Mouse (Mus musculus): ENCODE measurements at regions not wholly inside any gene's neighbourhood (a gene's known extent, or its start where the extent isn't known, plus 50 kb on each side); places are given as distances from the start of the nearest gene placed in this dataset.

DNA sequence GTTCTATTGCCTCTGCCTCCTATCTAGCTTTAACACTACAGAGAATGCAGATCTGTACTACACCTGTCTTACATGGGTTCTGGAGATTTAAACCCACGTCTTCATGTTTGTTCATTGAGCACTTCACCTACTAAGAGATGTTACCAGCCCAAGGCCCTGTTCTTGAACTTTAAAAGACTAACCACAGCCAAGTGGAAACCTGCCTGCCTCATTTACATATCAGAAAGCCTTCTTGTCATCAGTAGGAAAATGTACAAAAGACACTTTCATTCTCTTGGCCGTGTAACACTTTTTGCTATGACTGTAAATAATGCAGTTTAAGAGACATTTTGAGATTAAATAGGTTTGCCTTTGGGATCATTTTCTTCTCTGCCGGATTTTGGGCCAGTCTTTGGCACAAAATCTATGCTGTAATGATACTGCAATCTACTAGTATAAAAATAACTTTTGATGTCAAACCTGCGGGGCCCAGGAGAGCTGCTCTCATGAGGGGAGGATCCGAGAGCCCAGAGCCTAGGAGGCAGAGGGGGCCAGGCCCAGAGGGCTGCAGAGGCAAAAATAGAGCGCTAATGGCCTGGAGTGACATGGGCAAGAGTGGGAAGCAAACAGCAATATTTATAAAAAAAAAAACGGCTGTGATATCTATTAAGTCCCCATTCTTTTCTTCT is 318.4 kb upstream of the Myo3a start:
- Histone ChIP-seq H3K4me2 (replicated peaks) (peak overlapping the region; percentile 32; the same call in 1 of the 2 replicates), H3K9ac (no peak overlapping the region), H3K27me3 (ENCODE audit: control insufficient read depth, insufficient read depth, low read length) (no peaks in the 10 kb centered on the region), H3K4me3 (replicated peaks; ENCODE audit: low read length) (no peak overlapping the region), H3K9me3 (ENCODE audit: control insufficient read depth, low read length) (0 out of 2 replicates have a peak, but pooled peaks cover 5% of the 10 kb centered on the region), H3K36me3 (replicated peaks; ENCODE audit: control insufficient read depth, insufficient read depth) (no peaks in the 10 kb centered on the region), H3K27ac (no peak overlapping the region), H3K4me1 (replicated peaks; ENCODE audit: control insufficient read depth, insufficient read depth, low read length) (no peaks in the 10 kb centered on the region)
- ATAC-seq (ENCODE audit: low FRiP score) (no peak), DNase-seq (ENCODE audit: low spot score) (no peak)
- 83% methylated on average over 7 of the region's 7 CpGs for WGBS

DNA sequence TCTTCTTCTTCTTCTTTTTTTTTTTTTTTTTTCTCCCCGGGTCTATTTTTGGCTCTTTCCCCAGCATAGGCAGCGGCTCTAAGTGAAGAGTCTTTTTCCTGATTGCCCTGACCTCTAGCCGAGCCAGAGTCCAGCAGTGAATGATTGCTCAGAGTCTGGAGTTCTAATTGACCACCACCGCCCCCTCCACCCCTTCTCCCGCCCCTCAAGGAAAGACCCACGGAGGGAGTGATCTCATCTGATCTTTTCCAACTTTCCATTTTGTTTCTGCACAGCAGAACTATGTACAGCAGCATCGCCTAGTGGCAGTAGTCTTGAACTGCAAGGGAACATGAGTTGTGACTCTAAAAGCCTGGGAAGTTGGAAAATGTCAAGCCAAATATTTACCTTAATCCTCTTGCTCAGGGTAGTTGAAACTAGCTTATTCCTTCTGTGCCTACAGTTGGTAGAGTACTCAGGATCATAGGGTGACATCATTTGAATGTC is 317.8 kb upstream of the Myo3a start:
- DNase-seq (ENCODE audit: low spot score): peak; percentile 87
- no peaks in the 10 kb centered on the region for H3K36me3 ChIP-seq (replicated peaks; ENCODE audit: control insufficient read depth, insufficient read depth)
- H3K27me3 ChIP-seq (ENCODE audit: control insufficient read depth, insufficient read depth, low read length): no peaks in the 10 kb centered on the region
- 14% methylated on average over 7 of the region's 7 CpGs for WGBS
- H3K4me1 ChIP-seq (replicated peaks; ENCODE audit: control insufficient read depth, insufficient read depth, low read length): no peaks in the 10 kb centered on the region
- peak overlapping the region; percentile 32 for H3K4me2 ChIP-seq (replicated peaks)
- H3K9me3 ChIP-seq (ENCODE audit: control insufficient read depth, low read length): 0 out of 2 replicates have a peak, but pooled peaks cover 5% of the 10 kb centered on the region
- no peak overlapping the region for H3K4me3 ChIP-seq (replicated peaks; ENCODE audit: low read length)
- peak; percentile 59; the same call in 1 of the 2 replicates for ATAC-seq (ENCODE audit: low FRiP score)
- no peak overlapping the region for H3K9ac ChIP-seq
- H3K27ac ChIP-seq: no peak overlapping the region

DNA sequence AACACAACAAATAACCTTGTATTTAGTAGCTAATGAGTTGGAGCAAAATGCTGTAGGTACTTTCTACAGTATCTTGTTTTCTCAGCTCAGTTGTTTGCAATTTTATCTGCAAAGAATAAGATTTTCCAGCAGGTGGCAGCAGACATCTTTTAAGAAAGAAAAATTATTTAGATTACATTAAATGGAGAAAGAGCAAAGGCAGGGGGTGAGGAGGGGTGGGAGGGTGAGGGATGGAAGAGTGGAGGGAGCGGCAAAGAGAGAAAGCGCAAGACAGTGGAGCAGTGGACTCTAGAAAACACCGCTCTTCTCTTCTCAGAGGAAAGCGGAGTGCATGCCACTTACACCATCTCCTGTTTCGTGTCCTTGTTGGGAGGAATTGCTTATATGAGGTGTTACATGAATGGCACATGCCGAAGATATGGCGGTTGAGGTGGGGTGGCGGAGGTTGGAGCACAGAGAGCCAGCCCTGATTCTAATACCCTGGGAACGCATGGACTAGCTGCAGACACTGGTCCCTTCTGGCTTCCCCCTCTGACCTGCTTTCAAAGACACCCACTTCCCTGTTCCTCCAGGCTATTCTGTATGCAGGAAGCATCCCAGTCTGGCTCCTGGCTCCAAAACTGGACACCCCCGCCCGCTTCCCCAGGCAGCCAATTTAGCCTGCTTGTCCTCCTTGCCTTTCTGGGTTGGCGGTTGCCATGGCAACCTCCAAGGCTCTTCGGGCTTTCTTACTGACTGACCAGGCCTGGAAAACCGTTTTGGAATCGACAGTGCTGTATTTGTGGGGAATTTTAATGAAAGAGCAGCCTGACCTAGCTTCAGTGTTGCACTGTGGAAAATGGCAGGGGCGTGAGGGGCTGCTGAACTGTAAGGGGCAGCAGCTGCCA is 309.3 kb upstream of the Myo3a start:
- peak overlapping the region; percentile 99 for H3K27ac ChIP-seq
- DNase-seq (ENCODE audit: low spot score): peak; percentile 86

DNA sequence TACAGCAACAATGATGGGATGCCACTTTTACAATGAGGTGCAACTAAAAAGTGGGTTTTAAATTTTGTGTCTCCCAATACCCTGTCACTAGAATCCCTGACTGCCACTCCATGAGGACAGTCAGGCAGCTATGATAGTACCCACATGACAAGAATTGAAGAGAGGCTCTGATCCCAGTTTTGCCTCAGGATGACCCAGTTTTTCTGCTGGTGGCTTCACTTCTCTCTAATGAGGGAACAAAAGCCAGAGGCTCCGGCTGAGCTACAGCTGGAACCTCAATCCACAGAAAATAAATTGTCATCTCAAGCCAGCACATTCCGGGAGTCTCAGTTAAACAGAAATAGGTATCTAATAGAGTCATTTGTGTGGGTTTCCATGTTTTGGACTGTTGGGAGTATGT is 308.2 kb upstream of the Myo3a start:
- Histone ChIP-seq H3K27ac (peak overlapping the region; percentile 99), H3K4me2 (replicated peaks) (peak overlapping the region; percentile 70; the same call in 1 of the 2 replicates)
- peak; percentile 48 for DNase-seq (ENCODE audit: low spot score)

More for the DNA sequence above, 309.3 kb upstream of the Myo3a start:
- peak overlapping the region; percentile 36 for H3K4me3 ChIP-seq (replicated peaks; ENCODE audit: low read length)
- H3K4me1 ChIP-seq (replicated peaks; ENCODE audit: control insufficient read depth, insufficient read depth, low read length): peaks cover 21% of the 10 kb centered on the region
- 3% methylated on average over 16 of the region's 16 CpGs for WGBS
- H3K9me3 ChIP-seq (ENCODE audit: control insufficient read depth, low read length): no peaks in the 10 kb centered on the region
- peak; percentile 94 for ATAC-seq (ENCODE audit: low FRiP score)
- peak overlapping the region; percentile 70 for H3K4me2 ChIP-seq (replicated peaks)
- peak overlapping the region; percentile 68 for H3K9ac ChIP-seq
- H3K36me3 ChIP-seq (replicated peaks; ENCODE audit: control insufficient read depth, insufficient read depth): no peaks in the 10 kb centered on the region
- no peaks in the 10 kb centered on the region for H3K27me3 ChIP-seq (ENCODE audit: control insufficient read depth, insufficient read depth, low read length)

DNA sequence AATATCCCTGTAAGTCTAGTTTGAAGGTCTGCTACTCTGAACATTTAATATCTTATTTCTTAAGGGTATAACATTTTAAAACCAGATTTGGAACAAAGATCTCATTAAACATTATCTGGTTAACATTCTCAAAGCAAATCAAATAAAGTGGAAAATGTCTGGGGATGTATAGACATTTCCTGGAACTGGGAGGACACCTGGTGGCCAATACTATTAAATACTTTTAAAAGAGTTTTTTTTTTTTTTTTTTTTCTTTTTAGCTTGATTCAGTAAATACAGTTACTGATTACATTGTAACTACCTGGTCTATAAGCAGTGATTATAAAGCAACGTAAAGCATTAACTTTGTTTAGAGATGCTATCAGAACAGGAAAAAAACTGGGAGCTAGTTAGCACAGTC is 299.6 kb upstream of the Myo3a start:
- H3K27me3 ChIP-seq (ENCODE audit: control insufficient read depth, insufficient read depth, low read length): no peaks in the 10 kb centered on the region
- H3K36me3 ChIP-seq (replicated peaks; ENCODE audit: control insufficient read depth, insufficient read depth): no peaks in the 10 kb centered on the region
- WGBS: 36% methylated on average over 1 of the region's 1 CpGs
- H3K4me1 ChIP-seq (replicated peaks; ENCODE audit: control insufficient read depth, insufficient read depth, low read length): no peaks in the 10 kb centered on the region
- ATAC-seq (ENCODE audit: low FRiP score) (no peak), DNase-seq (ENCODE audit: low spot score) (peak; percentile 66)
- H3K4me3 ChIP-seq (replicated peaks; ENCODE audit: low read length): no peak overlapping the region
- no peak overlapping the region for H3K9ac ChIP-seq
- H3K4me2 ChIP-seq (replicated peaks): no peak overlapping the region
- no peak overlapping the region for H3K27ac ChIP-seq
- H3K9me3 ChIP-seq (ENCODE audit: control insufficient read depth, low read length): no peaks in the 10 kb centered on the region

More for the DNA sequence above, 308.2 kb upstream of the Myo3a start:
- Histone ChIP-seq H3K4me1 (replicated peaks; ENCODE audit: control insufficient read depth, insufficient read depth, low read length) (peaks cover 21% of the 10 kb centered on the region), H3K9me3 (ENCODE audit: control insufficient read depth, low read length) (no peaks in the 10 kb centered on the region), H3K27me3 (ENCODE audit: control insufficient read depth, insufficient read depth, low read length) (no peaks in the 10 kb centered on the region), H3K4me3 (replicated peaks; ENCODE audit: low read length) (no peak overlapping the region), H3K36me3 (replicated peaks; ENCODE audit: control insufficient read depth, insufficient read depth) (no peaks in the 10 kb centered on the region), H3K9ac (peak overlapping the region; percentile 68)
- WGBS: 9% methylated on average over 2 of the region's 2 CpGs
- no peak for ATAC-seq (ENCODE audit: low FRiP score)

DNA sequence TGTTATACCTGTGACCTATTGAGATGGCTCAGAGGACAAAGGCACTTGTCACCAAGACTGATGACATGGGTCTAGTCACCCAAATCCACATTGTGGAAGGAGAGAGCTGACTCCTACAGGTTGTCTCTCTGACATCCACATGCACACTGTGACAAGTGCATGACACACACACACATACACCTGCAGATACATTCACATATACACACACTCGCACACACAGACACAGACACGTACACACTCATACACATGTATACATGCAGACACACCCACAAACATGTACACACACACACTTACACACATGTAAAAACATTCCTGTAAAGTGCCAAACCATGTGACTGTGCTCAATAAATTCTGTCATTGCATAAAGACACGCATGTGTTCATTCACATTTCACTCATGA is 287.3 kb upstream of the Myo3a start:
- DNase-seq (ENCODE audit: low spot score) (peak; percentile 4), ATAC-seq (ENCODE audit: low FRiP score) (no peak; the same call in 1 of the 2 replicates)
- Histone ChIP-seq H3K4me3 (replicated peaks; ENCODE audit: low read length) (no peak overlapping the region), H3K27me3 (ENCODE audit: control insufficient read depth, insufficient read depth, low read length) (no peaks in the 10 kb centered on the region), H3K9ac (no peak overlapping the region), H3K36me3 (replicated peaks; ENCODE audit: control insufficient read depth, insufficient read depth) (no peaks in the 10 kb centered on the region), H3K4me1 (replicated peaks; ENCODE audit: control insufficient read depth, insufficient read depth, low read length) (no peaks in the 10 kb centered on the region), H3K4me2 (replicated peaks) (no peak overlapping the region), H3K27ac (no peak overlapping the region), H3K9me3 (ENCODE audit: control insufficient read depth, low read length) (no peaks in the 10 kb centered on the region)
- WGBS: 90% methylated on average over 3 of the region's 3 CpGs

DNA sequence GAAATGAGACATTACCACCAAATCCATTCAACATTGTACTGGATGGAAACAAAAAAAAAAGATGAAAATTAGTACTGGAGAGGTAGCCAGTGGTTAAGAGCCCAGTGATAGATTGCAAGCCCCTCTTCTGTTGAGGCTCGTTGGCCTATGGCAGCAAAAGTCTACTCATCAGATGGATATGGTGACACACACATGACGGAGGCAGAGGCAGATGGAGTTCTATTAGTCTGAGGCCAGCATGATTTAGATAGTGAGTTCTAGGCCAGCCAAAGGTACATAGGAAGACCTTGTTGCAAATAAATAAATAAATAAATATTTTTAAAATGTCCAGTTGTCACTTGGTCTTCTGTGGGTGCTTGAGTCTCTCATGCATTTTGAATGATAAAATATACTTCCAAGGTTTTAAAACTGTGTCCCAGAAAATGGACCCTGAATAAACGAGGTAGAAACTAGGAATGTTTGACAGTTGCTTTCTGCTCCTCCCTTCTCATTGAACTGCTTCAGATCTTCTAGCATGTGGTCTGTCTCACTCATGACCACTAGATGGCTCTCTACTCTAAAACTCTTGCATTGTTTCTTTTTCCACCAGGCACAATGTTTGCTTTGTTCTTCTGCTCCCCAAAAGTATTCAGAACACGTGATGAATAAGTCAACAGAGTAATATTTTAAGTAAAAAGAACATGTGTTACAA is 286.4 kb upstream of the Myo3a start:
- Histone ChIP-seq H3K9ac (no peak overlapping the region), H3K4me2 (replicated peaks) (no peak overlapping the region), H3K4me1 (replicated peaks; ENCODE audit: control insufficient read depth, insufficient read depth, low read length) (no peaks in the 10 kb centered on the region), H3K9me3 (ENCODE audit: control insufficient read depth, low read length) (no peaks in the 10 kb centered on the region), H3K27me3 (ENCODE audit: control insufficient read depth, insufficient read depth, low read length) (no peaks in the 10 kb centered on the region), H3K36me3 (replicated peaks; ENCODE audit: control insufficient read depth, insufficient read depth) (no peaks in the 10 kb centered on the region), H3K4me3 (replicated peaks; ENCODE audit: low read length) (no peak overlapping the region), H3K27ac (no peak overlapping the region)
- DNase-seq (ENCODE audit: low spot score) (peak; percentile 85), ATAC-seq (ENCODE audit: low FRiP score) (peak; percentile 82; the same call in 1 of the 2 replicates)
- 49% methylated on average over 4 of the region's 4 CpGs for WGBS

DNA sequence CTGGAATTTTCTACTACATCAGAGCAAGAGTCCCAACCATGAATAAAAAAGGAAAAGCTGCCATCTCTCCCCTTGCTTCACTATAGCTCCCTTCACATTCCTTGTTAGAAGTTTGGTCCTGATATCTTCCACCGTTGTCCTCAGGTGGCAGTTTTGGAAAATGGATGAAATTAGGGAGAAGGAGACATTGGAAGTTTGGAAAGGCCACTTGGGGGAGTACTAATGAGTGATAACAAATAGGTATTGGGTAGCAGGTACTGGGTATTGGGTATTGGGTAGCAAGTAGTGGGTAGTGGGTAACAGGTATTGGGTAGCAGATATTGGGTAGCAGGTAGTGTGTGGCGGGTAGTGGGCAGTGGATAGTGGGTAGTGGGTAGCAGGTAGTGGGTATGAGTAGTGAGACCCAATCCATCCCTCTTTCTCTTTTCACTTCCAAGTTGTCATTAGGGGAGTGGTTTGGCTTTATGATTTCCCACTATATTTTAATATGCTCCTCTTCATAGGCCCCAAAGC is 285.8 kb upstream of the Myo3a start:
- 82% methylated on average over 2 of the region's 2 CpGs for WGBS
- DNase-seq (ENCODE audit: low spot score) (peak; percentile 14), ATAC-seq (ENCODE audit: low FRiP score) (peak; percentile 53; the same call in 1 of the 2 replicates)
- no peak overlapping the region for H3K4me3 ChIP-seq (replicated peaks; ENCODE audit: low read length)
- H3K4me1 ChIP-seq (replicated peaks; ENCODE audit: control insufficient read depth, insufficient read depth, low read length): no peaks in the 10 kb centered on the region
- no peak overlapping the region for H3K4me2 ChIP-seq (replicated peaks)
- no peaks in the 10 kb centered on the region for H3K27me3 ChIP-seq (ENCODE audit: control insufficient read depth, insufficient read depth, low read length)
- no peak overlapping the region for H3K27ac ChIP-seq
- H3K36me3 ChIP-seq (replicated peaks; ENCODE audit: control insufficient read depth, insufficient read depth): no peaks in the 10 kb centered on the region
- no peaks in the 10 kb centered on the region for H3K9me3 ChIP-seq (ENCODE audit: control insufficient read depth, low read length)
- no peak overlapping the region for H3K9ac ChIP-seq
